ENCODE assay signal across 16 mouse cellular contexts in genomic region chr13:27725057-27725456, GRCm38 (mm10). TPM values are rescaled to one million over a fixed set of nuclear protein-coding genes. Genes with fewer than 3 reads are reported as not detected.
"Had no signal": no experiment of that assay in that cellular context is flagged by ENCODE, and none has a peak within 500 bp of the region (broad histone marks: within the 10 kb centered on the region; RNA-seq: fewer than 3 reads in every experiment).

No protein-coding gene starts in this region.

RNA-seq across cellular contexts. Expression of gene Prl7d1, which starts 8.5 kb away (rescaled TPM):
- total RNA-seq: megakaryocyte, adult 5-6 weeks; megakaryocyte-erythroid progenitor cell, adult 5-6 weeks had no signal
- polyA plus RNA-seq: lung, embryonic 14.5 days; lung, embryonic 16.5 days; midbrain, embryonic 10.5 days; midbrain, embryonic 12.5 days; midbrain, embryonic 14.5 days; midbrain, embryonic 16.5 days; myocyte; neural tube, embryonic 11.5 days; neural tube, embryonic 13.5 days; neural tube, embryonic 15.5 days; small intestine, adult 2 months; stomach, embryonic 14.5 days; stomach, embryonic 16.5 days; thymus, postnatal 0 days had no signal

RNA-seq across cellular contexts. Expression of gene Prl7c1, which starts 55.5 kb away (rescaled TPM):
- total RNA-seq: megakaryocyte, adult 5-6 weeks; megakaryocyte-erythroid progenitor cell, adult 5-6 weeks had no signal
- polyA plus RNA-seq: lung, embryonic 14.5 days; lung, embryonic 16.5 days; midbrain, embryonic 10.5 days; midbrain, embryonic 12.5 days; midbrain, embryonic 14.5 days; midbrain, embryonic 16.5 days; myocyte; neural tube, embryonic 11.5 days; neural tube, embryonic 13.5 days; neural tube, embryonic 15.5 days; small intestine, adult 2 months; stomach, embryonic 14.5 days; stomach, embryonic 16.5 days; thymus, postnatal 0 days had no signal

RNA-seq across cellular contexts. Expression of gene Prl7a2, which starts 57.2 kb away (rescaled TPM):
- total RNA-seq: megakaryocyte, adult 5-6 weeks; megakaryocyte-erythroid progenitor cell, adult 5-6 weeks had no signal
- polyA plus RNA-seq: lung, embryonic 14.5 days; lung, embryonic 16.5 days; midbrain, embryonic 10.5 days; midbrain, embryonic 12.5 days; midbrain, embryonic 14.5 days; midbrain, embryonic 16.5 days; myocyte; neural tube, embryonic 11.5 days; neural tube, embryonic 13.5 days; neural tube, embryonic 15.5 days; small intestine, adult 2 months; stomach, embryonic 14.5 days; stomach, embryonic 16.5 days; thymus, postnatal 0 days had no signal
